Mouse (Mus musculus) liver, embryonic 14.5 days (tissue): Measurements from ENCODE around the gene Vezf1. TPM values are rescaled to one million over a fixed set of nuclear protein-coding genes. Genes with fewer than 3 reads are reported as not detected.

Source experiments
- ATAC-seq: fragments of 200-750 bp; cut with Nextera tagmentation; 2 replicates; pipeline ENCODE4 v1.8.0; 2017; ENCODE audit warnings: moderate number of reproducible peaks, mild to moderate bottlenecking, moderate library complexity; ENCODE audit not compliant: insufficient read depth
- DNase-seq, 3 experiments: peaks; one replicate each; pipeline ENCODE4 v3.0.0-alpha.2; 2012 to 2013; ENCODE audit warnings: low read depth in 3 of 3, low spot score in 3 of 3
- H3K27ac ChIP-seq: fragments of 300-500 bp; sonication (generic); 2 replicates; pipeline ENCODE4 v1.5.1; 2014; ENCODE audit warnings: moderate library complexity, mild to moderate bottlenecking, control low read depth, inconsistent platforms
- H3K27me3 ChIP-seq: fragments of 300-500 bp; sonication (generic); 2 replicates; pipeline ENCODE4 v1.6.1; 2014; ENCODE audit warnings: mild to moderate bottlenecking, low read length, moderate library complexity; ENCODE audit not compliant: control insufficient read depth, insufficient read depth
- H3K36me3 ChIP-seq: fragments of 300-500 bp; sonication (generic); replicated peaks from 2 replicates; pipeline ENCODE4 v1.6.1; 2014; ENCODE audit warnings: low read depth; ENCODE audit not compliant: control insufficient read depth, insufficient read depth
- H3K4me1 ChIP-seq, 2 experiments: fragments of 200-500 bp in 1 of 2; fragments of 300-500 bp in 1 of 2; sonication (generic) in 1 of 2; replicated peaks; 2 replicates each; pipeline ENCODE4 v1.6.1; 2012 to 2014; ENCODE audit warnings: antibody characterized with exemption in 1 of 2, inconsistent platforms in 1 of 2, low read length in 1 of 2; ENCODE audit not compliant: control insufficient read depth in 2 of 2, insufficient read depth in 2 of 2
- H3K4me2 ChIP-seq: fragments of 300-500 bp; sonication (generic); 2 replicates; pipeline ENCODE4 v1.6.1; 2014; ENCODE audit warnings: low read depth, mild to moderate bottlenecking, control low read depth, moderate library complexity
- H3K4me3 ChIP-seq, 2 experiments: fragments of 200-500 bp in 1 of 2; fragments of 300-500 bp in 1 of 2; sonication (generic) in 1 of 2; 2 replicates each; pipeline ENCODE4 v1.5.1; 2012 to 2014; ENCODE audit warnings: low read depth in 2 of 2, low read length in 2 of 2, mild to moderate bottlenecking in 2 of 2, control low read depth in 1 of 2, inconsistent platforms in 1 of 2, moderate library complexity in 1 of 2; ENCODE audit not compliant: insufficient read depth in 1 of 2
- H3K9ac ChIP-seq: fragments of 300-500 bp; sonication (generic); replicated peaks from 2 replicates; pipeline ENCODE4 v1.6.1; 2014; ENCODE audit warnings: mild to moderate bottlenecking, control low read depth, moderate library complexity
- H3K9me3 ChIP-seq: fragments of 300-500 bp; sonication (generic); 2 replicates; pipeline ENCODE4 v1.6.1; 2016; ENCODE audit warnings: low read length, mixed read lengths; ENCODE audit not compliant: control insufficient read depth
- CTCF ChIP-seq: IDR thresholded peaks from 2 replicates; pipeline ENCODE4 v1.5.1; 2016; ENCODE audit warnings: antibody characterized with exemption, low read depth, control low read depth
- EP300 ChIP-seq: IDR thresholded peaks from 2 replicates; pipeline ENCODE4 v1.6.1; 2016; ENCODE audit warnings: antibody characterized with exemption, low read depth
- WGBS: fragments of 180-500 bp; shearing (Covaris S2); extraction: QIAGEN DNeasy Blood & Tissue Kit; methylation state at CpG from one replicate; pipeline ENCODE4 v1.1.7; 2014; ENCODE audit not compliant: insufficient replicate concordance; 5-methylcytosine and 5-hydroxymethylcytosine counted together
- polyA plus RNA-seq, 2 experiments: library from polyadenylated mRNA; depleted of rRNA in 1 of 2; stranded (reverse) in 1 of 2; unstranded in 1 of 2; fragments of >200 nt; fragmentation: Nextera tagmentation in 1 of 2; extraction: Ambion mirVana in 1 of 2; gene quantifications; 2 replicates each; pipeline versions ENCODE4 v1.2.1 to v1.2.3; 2012 to 2014

Gene Vezf1
- polyA plus RNA-seq, 2 experiments, result 5.7 to 7.5 TPM

DNA sequence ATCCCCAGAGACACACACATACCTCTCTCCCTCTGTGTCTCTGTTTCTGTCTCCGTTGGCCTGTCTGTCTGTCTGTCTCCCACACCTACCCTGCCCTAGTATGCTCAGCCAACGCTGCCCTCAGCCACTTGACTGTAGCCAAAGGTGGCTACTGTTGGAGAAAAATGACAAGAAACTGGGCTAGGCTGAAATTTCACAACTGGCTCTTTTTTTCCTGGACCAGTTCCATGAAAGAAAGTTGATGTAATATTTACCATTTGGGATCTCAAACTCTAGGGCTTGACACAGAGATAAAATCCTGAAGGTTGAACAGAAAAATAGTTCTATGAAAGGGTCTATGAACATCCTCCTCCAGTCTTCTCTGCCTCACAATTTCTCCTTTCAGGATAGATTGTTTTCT is 37.2 kb upstream of the Vezf1 start:
- DNase-seq (no peak), ATAC-seq (no peak)
- no peaks in the 10 kb centered on the region for H3K9me3 ChIP-seq
- no peak overlapping the region for H3K27ac ChIP-seq
- no peak for TF ChIP-seq EP300
- TF ChIP-seq CTCF, result no peak
- no peaks in the 10 kb centered on the region for H3K36me3 ChIP-seq
- H3K27me3 ChIP-seq, result no peaks in the 10 kb centered on the region
- 53% methylated on average over 2 of the region's 2 CpGs for whole genome bisulfite sequencing
- H3K9ac ChIP-seq, result no peak overlapping the region
- H3K4me2 ChIP-seq, result no peak overlapping the region
- no peaks in the 10 kb centered on the region for H3K4me1 ChIP-seq
- H3K4me3 ChIP-seq, result no peak overlapping the region

DNA sequence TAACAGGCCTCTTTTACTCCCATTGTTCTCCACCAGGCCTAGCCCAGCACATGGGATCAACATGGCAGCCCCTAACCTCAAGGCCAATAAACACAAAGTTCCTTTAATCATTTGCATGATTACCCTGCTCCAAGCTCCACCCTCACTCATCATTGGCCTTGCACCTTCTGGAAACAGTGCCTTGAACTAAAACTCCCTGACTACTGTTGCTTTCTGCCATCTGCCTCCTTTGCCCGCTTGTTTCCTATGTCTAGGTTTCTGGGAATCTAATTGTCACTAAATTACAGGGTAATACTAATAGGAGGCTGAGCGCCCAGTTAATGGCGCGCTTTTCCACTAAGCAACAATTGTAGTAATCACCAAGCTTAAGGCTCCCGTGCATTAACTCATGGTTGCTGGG is 36.3 kb upstream of the Vezf1 start:
- 76% methylated on average over 5 of the region's 5 CpGs for WGBS
- DNase-seq (no peak), ATAC-seq (no peak)
- no peaks in the 10 kb centered on the region for H3K27me3 ChIP-seq
- no peak overlapping the region for H3K4me2 ChIP-seq
- H3K9ac ChIP-seq, result no peak overlapping the region
- no peaks in the 10 kb centered on the region for H3K36me3 ChIP-seq
- H3K4me3 ChIP-seq, result no peak overlapping the region
- no peaks in the 10 kb centered on the region for H3K4me1 ChIP-seq
- TF ChIP-seq EP300 (no peak), CTCF (no peak)
- no peaks in the 10 kb centered on the region for H3K9me3 ChIP-seq
- H3K27ac ChIP-seq, result no peak overlapping the region

DNA sequence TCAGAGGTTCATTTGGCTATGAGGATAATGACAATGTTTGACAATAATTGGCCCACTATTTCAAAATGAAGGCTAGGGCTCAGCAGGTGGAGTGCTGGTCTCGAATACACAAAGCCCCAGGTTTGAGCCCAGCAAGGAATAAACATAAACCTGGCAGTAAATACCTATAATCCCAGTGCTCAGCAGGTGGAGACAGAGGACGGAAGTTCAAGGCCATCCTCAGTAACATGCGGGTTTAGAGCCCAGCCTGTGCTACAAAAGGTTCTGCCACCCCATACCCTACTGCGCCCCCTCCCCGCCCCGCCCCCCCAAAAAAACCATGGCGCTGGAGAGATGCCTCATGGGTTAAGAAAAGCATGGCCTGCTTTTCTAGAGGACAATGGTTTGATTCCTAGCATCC is 32.1 kb upstream of the Vezf1 start:
- no peak for DNase-seq
- no peak for ATAC-seq
- Histone ChIP-seq H3K9ac (no peak overlapping the region), H3K4me3 (no peak overlapping the region), H3K4me1 (no peaks in the 10 kb centered on the region), H3K4me2 (no peak overlapping the region), H3K27ac (no peak overlapping the region), H3K9me3 (no peaks in the 10 kb centered on the region), H3K27me3 (no peaks in the 10 kb centered on the region), H3K36me3 (no peaks in the 10 kb centered on the region)
- 59% methylated on average over 7 of the region's 7 CpGs for WGBS
- TF ChIP-seq CTCF (no peak), EP300 (no peak)

DNA sequence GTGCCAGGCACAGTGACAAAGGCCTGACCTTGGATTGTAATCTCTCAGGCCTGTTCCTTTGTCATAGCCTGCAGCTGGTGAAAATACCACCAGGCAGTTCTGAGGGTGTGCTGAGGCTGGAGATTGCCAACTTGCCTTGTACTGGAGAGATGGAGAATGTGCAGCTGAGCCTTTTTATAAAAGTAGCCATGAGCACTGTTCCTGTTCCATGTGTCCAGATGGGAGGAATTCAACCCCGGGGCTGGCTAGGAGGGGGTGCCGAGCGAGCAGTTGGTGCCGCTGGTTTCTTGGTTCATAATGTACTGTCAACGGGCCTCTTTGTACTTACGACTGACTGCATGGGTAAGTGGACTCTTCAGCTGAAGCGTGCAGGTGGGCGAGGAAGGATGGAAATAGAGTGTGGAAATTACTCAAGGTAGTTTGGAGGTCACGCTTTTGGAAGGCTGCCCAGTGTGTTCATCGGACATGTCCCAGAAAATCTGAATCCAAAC is 31.3 kb upstream of the Vezf1 start:
- no peak for ATAC-seq
- Histone ChIP-seq H3K36me3 (no peaks in the 10 kb centered on the region), H3K4me1 (no peaks in the 10 kb centered on the region), H3K4me3 (no peak overlapping the region), H3K9me3 (no peaks in the 10 kb centered on the region), H3K27ac (no peak overlapping the region), H3K9ac (no peak overlapping the region), H3K27me3 (no peaks in the 10 kb centered on the region), H3K4me2 (no peak overlapping the region)
- TF ChIP-seq CTCF, result no peak
- TF ChIP-seq EP300, result no peak
- WGBS, result 82% methylated on average over 10 of the region's 10 CpGs
- no peak for DNase-seq

DNA sequence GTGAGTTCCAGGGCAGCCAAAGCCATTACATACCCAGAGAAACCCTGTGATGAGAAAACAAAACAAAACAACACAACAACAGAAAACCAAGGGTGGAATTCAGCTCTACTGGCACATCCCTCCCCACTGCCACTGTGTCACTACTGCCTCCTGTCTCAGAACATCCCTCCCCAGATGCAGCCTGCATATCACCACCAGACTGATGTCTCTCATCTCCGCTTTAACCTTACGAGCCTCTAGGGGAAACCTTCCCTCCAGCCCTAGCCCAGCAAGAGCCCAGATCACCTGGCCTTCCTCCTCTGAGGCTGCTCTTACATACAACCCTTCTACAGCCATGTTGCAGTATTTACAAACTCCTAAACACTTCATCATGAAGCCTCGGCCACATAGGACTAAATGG is 30.7 kb upstream of the Vezf1 start:
- H3K9me3 ChIP-seq, result no peaks in the 10 kb centered on the region
- no peak for DNase-seq
- no peak overlapping the region for H3K9ac ChIP-seq
- no peaks in the 10 kb centered on the region for H3K27me3 ChIP-seq
- no peak overlapping the region for H3K4me3 ChIP-seq
- no peaks in the 10 kb centered on the region for H3K4me1 ChIP-seq
- H3K27ac ChIP-seq, result no peak overlapping the region
- 72% methylated on average over 3 of the region's 3 CpGs for WGBS
- ATAC-seq, result no peak
- no peak for TF ChIP-seq CTCF
- TF ChIP-seq EP300, result no peak
- no peak overlapping the region for H3K4me2 ChIP-seq
- H3K36me3 ChIP-seq, result no peaks in the 10 kb centered on the region

DNA sequence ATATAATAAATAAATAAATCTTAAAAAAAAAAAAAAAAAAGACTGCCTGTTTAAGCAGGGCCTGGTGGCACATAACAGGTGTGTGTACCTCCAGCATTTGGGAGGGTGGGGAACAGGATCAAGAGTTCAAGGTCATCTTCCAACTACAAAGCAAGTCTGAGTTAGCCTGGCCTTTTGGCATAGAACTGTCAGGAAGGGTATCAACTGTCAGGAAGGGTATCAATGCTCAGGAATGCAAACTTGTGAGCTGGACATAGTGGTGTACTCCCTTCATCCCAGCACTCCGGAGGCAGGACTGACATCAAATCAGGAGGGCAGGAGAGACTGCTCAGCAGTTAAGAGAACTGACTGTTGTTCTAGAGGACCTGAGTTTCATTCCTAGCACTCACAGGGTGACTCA is 29.0 kb upstream of the Vezf1 start:
- Histone ChIP-seq H3K27me3 (no peaks in the 10 kb centered on the region), H3K27ac (no peak overlapping the region), H3K36me3 (no peaks in the 10 kb centered on the region), H3K4me3 (no peak overlapping the region), H3K9me3 (no peaks in the 10 kb centered on the region), H3K4me2 (no peak overlapping the region), H3K4me1 (no peaks in the 10 kb centered on the region), H3K9ac (no peak overlapping the region)
- no peak for ATAC-seq
- WGBS, result 79% methylated on average over 1 of the region's 1 CpGs
- no peak for DNase-seq
- TF ChIP-seq EP300 (no peak), CTCF (no peak)
